24 mouse cellular contexts compared by ENCODE assay signal in the genomic region with DNA sequence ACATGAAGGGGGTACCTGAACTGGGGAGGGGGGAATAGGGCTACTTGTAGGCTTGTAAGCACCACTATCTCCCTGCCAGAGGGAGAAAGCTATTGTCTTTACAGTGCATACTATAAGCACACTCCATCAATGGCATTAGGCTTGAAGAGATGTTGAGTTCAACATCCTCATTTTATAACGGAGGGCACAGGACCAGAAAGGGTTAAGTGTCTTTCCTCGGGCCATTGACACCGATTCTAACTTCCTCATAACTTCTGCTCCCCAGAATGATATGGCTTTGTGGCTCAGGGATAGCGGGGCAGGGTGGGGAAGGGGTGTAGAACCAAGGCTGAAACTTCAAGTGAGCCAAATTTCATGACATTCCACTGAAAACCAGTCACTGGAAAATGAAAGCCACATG. TPM values are rescaled to one million over a fixed set of nuclear protein-coding genes. Genes with fewer than 3 reads are reported as not detected.
DNase-seq lines count a peak whose midpoint lies in the region; ATAC-seq and TF ChIP-seq lines count a peak whose summit lies in the region.
"Had no signal": no experiment of that assay in that cellular context is flagged by ENCODE, and none has a peak within 500 bp of the region (broad histone marks: within the 10 kb centered on the region; RNA-seq: fewer than 3 reads in every experiment).

No protein-coding gene starts in this region.

- H3K36me3 ChIP-seq in heart, embryonic 13.5 days = peaks cover 8% of the 10 kb centered on the region
- no peaks in the 10 kb centered on the region for H3K36me3 ChIP-seq in CH12.LX (replicated peaks in 1 of 2; ENCODE audit: control insufficient read depth in 1 of 2, insufficient read depth in 1 of 2, low read length in 1 of 2)
- H3K36me3 ChIP-seq in embryonic facial prominence, embryonic 11.5 days (replicated peaks; ENCODE audit: control insufficient read depth, insufficient read depth, low read depth, low read length) = no peaks in the 10 kb centered on the region; the same call in none of the 2 replicates
- no peaks in the 10 kb centered on the region for H3K36me3 ChIP-seq in neural tube, embryonic 15.5 days
- H3K36me3 ChIP-seq: G1E; hindbrain, embryonic 15.5 days had no signal

- no peak for DNase-seq in heart, postnatal 36 days
- no peak for DNase-seq in CH12.LX (ENCODE audit: extremely low read depth)
- peak; percentile 40 for DNase-seq in embryonic facial prominence, embryonic 11.5 days (ENCODE audit: low spot score)
- no peak for DNase-seq in kidney, postnatal 10 days
- DNase-seq: adrenal gland, adult 8-10 months; cerebellum, adult 18-20 months; cerebellum, postnatal 14 days; embryo, embryonic 11 days; forebrain, postnatal 0 days; gastrocnemius, postnatal 14 days; kidney, adult 8-10 months; kidney, postnatal 36 days; left cerebral cortex, postnatal 4 days; thymus, postnatal 25 days had no signal

- H3K27ac ChIP-seq in heart, embryonic 13.5 days (replicated peaks) = peak overlapping the region; percentile 33; the same call in 1 of the 2 replicates
- no peak overlapping the region for H3K27ac ChIP-seq in CH12.LX (ENCODE audit: insufficient read depth, low read depth)
- H3K27ac ChIP-seq in embryonic facial prominence, embryonic 11.5 days (replicated peaks; ENCODE audit: low read depth, low read length) = no peak overlapping the region
- H3K27ac ChIP-seq in neural tube, embryonic 15.5 days (replicated peaks) = no peak overlapping the region
- H3K27ac ChIP-seq: hindbrain, embryonic 15.5 days; macrophage had no signal

- no peaks in the 10 kb centered on the region for H3K9me3 ChIP-seq in heart, embryonic 13.5 days
- no peaks in the 10 kb centered on the region for H3K9me3 ChIP-seq in CH12.LX (replicated peaks; ENCODE audit: low read length)
- no peaks in the 10 kb centered on the region for H3K9me3 ChIP-seq in embryonic facial prominence, embryonic 11.5 days (replicated peaks; ENCODE audit: control insufficient read depth, low read length)
- H3K9me3 ChIP-seq in neural tube, embryonic 15.5 days (replicated peaks) = no peaks in the 10 kb centered on the region
- H3K9me3 ChIP-seq: G1E; hindbrain, embryonic 15.5 days had no signal

- no peak overlapping the region for H3K4me3 ChIP-seq in heart, embryonic 13.5 days
- no peak overlapping the region for H3K4me3 ChIP-seq in CH12.LX (replicated peaks in 1 of 3; ENCODE audit: low read depth in 2 of 3, low read length in 2 of 3, poor library complexity in 1 of 3)
- no peak overlapping the region for H3K4me3 ChIP-seq in embryonic facial prominence, embryonic 11.5 days (ENCODE audit: low read depth, low read length)
- no peak overlapping the region for H3K4me3 ChIP-seq in neural tube, embryonic 15.5 days (replicated peaks)
- H3K4me3 ChIP-seq: hindbrain, embryonic 15.5 days had no signal

- no peak for TF ChIP-seq POLR2A in CH12.LX (IDR thresholded peaks at IDR 0.05; ENCODE audit: low read depth, low read length)

- dilution Hi-C loops in CH12.LX (cut with MboI; ENCODE audit: extremely low pct_ligation_motif_present, extremely low pct_unique_long_range_greater_than_20kb, low sequenced_read_pairs) = no loop called here

- intact Hi-C loops in heart, postnatal 36 days (cut with DNase I) = loop anchor here (5.0 kb wide), 1 partner anchor 44 kb away; no protein-coding TSS in a partner anchor

- no peaks in the 10 kb centered on the region for H3K79me2 ChIP-seq in CH12.LX (replicated peaks; ENCODE audit: control insufficient read depth, extremely low read depth, insufficient read depth, poor library complexity, severe bottlenecking)

- peaks cover 98% of the 10 kb centered on the region for H3K4me1 ChIP-seq in heart, embryonic 13.5 days
- peaks cover 12 to 52% of the 10 kb centered on the region in 2 experiments for H3K4me1 ChIP-seq in CH12.LX (ENCODE audit: control insufficient read depth in 1 of 2, insufficient read depth in 2 of 2)
- peaks cover 3% of the 10 kb centered on the region for H3K4me1 ChIP-seq in embryonic facial prominence, embryonic 11.5 days (ENCODE audit: control insufficient read depth, insufficient read depth, low read length)
- H3K4me1 ChIP-seq in neural tube, embryonic 15.5 days = peaks cover 26% of the 10 kb centered on the region; the same call in 1 of the 2 replicates
- H3K4me1 ChIP-seq: hindbrain, embryonic 15.5 days had no signal

- TF ChIP-seq EP300 in CH12.LX (IDR thresholded peaks at IDR 0.05; ENCODE audit: low read length) = no peak

- TF ChIP-seq RAD21 in CH12.LX (IDR thresholded peaks at IDR 0.05; ENCODE audit: low read depth, low read length) = no peak

- 44% methylated on average over 4 of the region's 4 CpGs for WGBS in heart, embryonic 13.5 days
- WGBS in embryonic facial prominence, embryonic 11.5 days = 50% methylated on average over 4 of the region's 4 CpGs
- WGBS in neural tube, embryonic 15.5 days = 70% methylated on average over 4 of the region's 4 CpGs

- H3K4me2 ChIP-seq in heart, embryonic 13.5 days = 0 out of 2 replicates have a peak overlapping the region, but pooled peaks have one; percentile 0
- H3K4me2 ChIP-seq in CH12.LX (ENCODE audit: insufficient read depth, low read depth, poor library complexity, severe bottlenecking) = peak overlapping the region; percentile 48
- no peak overlapping the region for H3K4me2 ChIP-seq in embryonic facial prominence, embryonic 11.5 days (ENCODE audit: low read depth, low read length)
- H3K4me2 ChIP-seq in neural tube, embryonic 15.5 days = no peak overlapping the region
- H3K4me2 ChIP-seq: hindbrain, embryonic 15.5 days; midbrain, embryonic 11.5 days had no signal

- no peak for ATAC-seq in heart, embryonic 13.5 days (ENCODE audit: extremely low read depth, insufficient number of reproducible peaks, low FRiP score, low TSS enrichment)
- ATAC-seq in embryonic facial prominence, embryonic 11.5 days (replicated peaks; ENCODE audit: insufficient number of reproducible peaks, low FRiP score, low TSS enrichment, low read depth) = no peak
- peak; percentile 50 for ATAC-seq in megakaryocyte, adult 5-6 weeks (ENCODE audit: poor library complexity, severe bottlenecking)
- ATAC-seq in neural tube, embryonic 15.5 days (ENCODE audit: low FRiP score) = no peak
- ATAC-seq in monocyte, adult 5-6 weeks (replicated peaks; ENCODE audit: insufficient number of reproducible peaks, low FRiP score, low TSS enrichment, poor library complexity, severe bottlenecking) = no peak
- ATAC-seq: activated CD4-positive, CD25-positive, alpha-beta regulatory T cell, adult 4 months; forebrain, postnatal 0 days; lung, postnatal 0 days had no signal

- H3K27me3 ChIP-seq in heart, embryonic 13.5 days (replicated peaks) = no peaks in the 10 kb centered on the region
- no peaks in the 10 kb centered on the region for H3K27me3 ChIP-seq in CH12.LX (replicated peaks)
- H3K27me3 ChIP-seq in embryonic facial prominence, embryonic 11.5 days (ENCODE audit: control insufficient read depth, insufficient read depth, low read length) = no peaks in the 10 kb centered on the region
- H3K27me3 ChIP-seq in neural tube, embryonic 15.5 days (replicated peaks) = no peaks in the 10 kb centered on the region
- H3K27me3 ChIP-seq: hindbrain, embryonic 15.5 days had no signal

- in situ Hi-C loops in CH12.LX (cut with MboI; ENCODE audit: low pct_ligation_motif_present, low pct_unique_long_range_greater_than_20kb, low sequenced_read_pairs) = no loop called here

- H3K9ac ChIP-seq in heart, embryonic 13.5 days = no peak overlapping the region
- H3K9ac ChIP-seq in CH12.LX (ENCODE audit: insufficient read depth, low read depth) = no peak overlapping the region
- no peak overlapping the region for H3K9ac ChIP-seq in embryonic facial prominence, embryonic 11.5 days (replicated peaks; ENCODE audit: low read length)
- no peak overlapping the region for H3K9ac ChIP-seq in neural tube, embryonic 15.5 days (replicated peaks)
- H3K9ac ChIP-seq: forebrain, postnatal 0 days; hindbrain, embryonic 15.5 days had no signal

- TF ChIP-seq CTCF in CH12.LX (conservative IDR thresholded peaks at IDR 0.05 in 1 of 2, IDR thresholded peaks at IDR 0.05 in 1 of 2; ENCODE audit: low read depth in 2 of 2, low read length in 2 of 2) = no peak

TF ChIP-seq in CH12.LX, 34 proteins besides CTCF, POLR2A, EP300 and RAD21:
- no peak for TF ChIP-seq E2F4 (IDR thresholded peaks at IDR 0.05; ENCODE audit: insufficient replicate concordance, low read depth, low read length)
- TF ChIP-seq ZC3H11A (IDR thresholded peaks at IDR 0.05; ENCODE audit: low read depth, low read length) = no peak
- no peak for TF ChIP-seq TBP (conservative IDR thresholded peaks at IDR 0.05; ENCODE audit: low read depth, low read length)
- no peak for TF ChIP-seq NELFE (IDR thresholded peaks at IDR 0.05; ENCODE audit: low read depth, low read length)
- no peak for TF ChIP-seq USF2 (conservative IDR thresholded peaks at IDR 0.05; ENCODE audit: low read depth, low read length)
- no peak for TF ChIP-seq IRF4 (IDR thresholded peaks at IDR 0.05; ENCODE audit: low read depth, low read length)
- no peak for TF ChIP-seq MAZ (IDR thresholded peaks at IDR 0.05; ENCODE audit: low read depth, low read length)
- TF ChIP-seq PAX5 (IDR thresholded peaks at IDR 0.05; ENCODE audit: low read length) = no peak
- TF ChIP-seq CHD2 (IDR thresholded peaks at IDR 0.05; ENCODE audit: low read length) = no peak
- TF ChIP-seq POLR2AphosphoS2 (IDR thresholded peaks at IDR 0.05; ENCODE audit: low read depth, low read length) = no peak
- no peak for TF ChIP-seq SIN3A (IDR thresholded peaks at IDR 0.05; ENCODE audit: low read length)
- TF ChIP-seq MXI1 (IDR thresholded peaks at IDR 0.05; ENCODE audit: low read depth, low read length) = no peak
- no peak for TF ChIP-seq ZKSCAN1 (IDR thresholded peaks at IDR 0.05; ENCODE audit: borderline replicate concordance, low read depth, low read length)
- no peak for TF ChIP-seq ETS1 (conservative IDR thresholded peaks at IDR 0.05; ENCODE audit: low read depth, low read length)
- no peak for TF ChIP-seq GABPA (IDR thresholded peaks at IDR 0.05; ENCODE audit: insufficient replicate concordance, low read depth, low read length)
TF ChIP-seq in CH12.LX: peak in this region for 0.

RNA-seq across cellular contexts. Expression of a gene that starts 46.9 kb away (rescaled TPM):
- 39.5 and 40.4 TPM in 2 replicates for polyA plus RNA-seq in heart, embryonic 13.5 days (2015; fragmentation: Nextera tagmentation; extraction: Ambion mirVana)
- total RNA-seq in heart, postnatal 36 days (2021) = 10 to 100 TPM; 33.4 to 38.9 TPM
- 4.9 and 5.5 TPM in 2 replicates for total RNA-seq in CH12.LX (2012; rRNA removed)
- 2.4 and 2.7 TPM in 2 replicates for total RNA-seq in CH12.LX (2014; rRNA removed)
- 10.9 and 13.2 TPM in 2 replicates for polyA plus RNA-seq in CH12.LX (2012; ENCODE audit: insufficient read length, low read depth)
- polyA plus RNA-seq in embryonic facial prominence, embryonic 11.5 days (2014; fragmentation: Nextera tagmentation; extraction: Ambion mirVana) = 34.6 and 34.8 TPM in 2 replicates
- 31.2 and 38.6 TPM in 2 replicates for total RNA-seq in megakaryocyte, adult 5-6 weeks (2015)
- total RNA-seq in megakaryocyte, adult 5-6 weeks (2017) = 30.9 and 52.5 TPM in 2 replicates
- 8.0 and 19.7 TPM in 2 replicates for polyA plus RNA-seq in neural tube, embryonic 15.5 days (2015; fragmentation: Nextera tagmentation; extraction: Ambion mirVana)
- 4.9 to 18.8 TPM (median 7.8 TPM) in 3 replicates for total RNA-seq in monocyte, adult 5-6 weeks (2017)

Comparison
In these comparisons a context has a peak if more than half of its experiments do, and no peak if none do; other contexts are left out.
1. H3K4me2 ChIP-seq: peak in heart, embryonic 13.5 days (single experiment) and CH12.LX (single experiment); none in embryonic facial prominence, embryonic 11.5 days (single experiment) and neural tube, embryonic 15.5 days (single experiment).